Comparison of ENCODE assay signal across 24 mouse cellular contexts in the genomic region with DNA sequence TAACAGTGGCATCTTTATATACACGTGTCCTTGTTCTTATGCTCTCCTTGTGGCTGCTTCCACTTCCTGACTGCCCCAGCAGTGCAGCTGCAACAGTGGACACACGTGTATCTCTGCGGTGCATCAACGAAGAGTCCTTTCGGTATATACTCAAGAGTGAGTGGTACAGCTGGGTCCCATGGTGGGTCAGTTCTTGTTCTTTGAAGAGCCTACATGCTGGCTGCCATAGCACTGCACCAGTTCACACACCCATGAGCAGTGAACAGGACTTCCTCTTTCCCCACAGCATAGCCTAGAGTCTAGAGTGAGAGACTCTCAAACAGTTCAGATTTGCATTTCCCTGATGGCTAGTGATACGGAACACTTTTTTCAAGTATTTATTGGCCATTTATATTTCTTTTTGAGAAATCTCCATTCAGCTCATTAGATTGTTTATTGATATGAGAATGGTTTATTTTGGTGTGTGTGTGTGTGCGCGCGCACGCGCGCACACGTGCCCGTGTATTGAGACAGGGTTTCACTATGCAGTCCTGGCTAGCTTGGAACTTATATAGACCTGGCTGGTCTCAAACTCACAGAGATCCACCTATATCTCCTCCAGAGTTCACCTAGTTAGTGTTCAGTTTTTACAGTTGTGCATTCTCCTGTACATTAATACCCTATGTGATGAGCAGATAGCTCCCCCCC. TPM values are rescaled to one million over a fixed set of nuclear protein-coding genes. Genes with fewer than 3 reads are reported as not detected.
A peak's percentile ranks its signal among the peaks of the same experiment; 100 is the strongest.
DNase-seq lines count a peak whose midpoint lies in the region; ATAC-seq lines count a peak whose summit lies in the region.
"Had no signal": no experiment of that assay in that cellular context is flagged by ENCODE, and none has a peak within 500 bp of the region (broad histone marks: within the 10 kb centered on the region; RNA-seq: fewer than 3 reads in every experiment).

No protein-coding gene starts in this region.

- 88% methylated on average over 14 of the region's 14 CpGs for WGBS in heart, embryonic 11.5 days (ENCODE audit: insufficient replicate concordance)
- 80% methylated on average over 14 of the region's 14 CpGs for WGBS in macrophage (ENCODE audit: missing documents)

- no peak overlapping the region for H3K4me2 ChIP-seq in heart, embryonic 11.5 days
- H3K4me2 ChIP-seq: forebrain, embryonic 12.5 days; liver, embryonic 13.5 days; neural tube, embryonic 13.5 days; stomach, embryonic 15.5 days had no signal

- intact Hi-C loops in heart, postnatal 14 days (cut with DNase I): no loop called here

- H3K9ac ChIP-seq in heart, embryonic 11.5 days (ENCODE audit: low read depth, low read length): no peak overlapping the region
- H3K9ac ChIP-seq: forebrain, embryonic 12.5 days; liver, embryonic 13.5 days; neural tube, embryonic 13.5 days; stomach, embryonic 15.5 days had no signal

- peak overlapping the region; percentile 87 for H3K27ac ChIP-seq in heart, embryonic 11.5 days (ENCODE audit: low read depth, low read length)
- peak overlapping the region; percentile 33 for H3K27ac ChIP-seq in macrophage
- H3K27ac ChIP-seq: forebrain, embryonic 12.5 days; kidney, postnatal 0 days; liver, embryonic 13.5 days; midbrain, embryonic 10.5 days; neural tube, embryonic 13.5 days; stomach, embryonic 15.5 days had no signal

- no peaks in the 10 kb centered on the region for H3K9me3 ChIP-seq in heart, embryonic 11.5 days (replicated peaks; ENCODE audit: control insufficient read depth, low read length)
- H3K9me3 ChIP-seq: forebrain, embryonic 12.5 days; G1E; liver, embryonic 13.5 days; midbrain, embryonic 10.5 days; neural tube, embryonic 13.5 days; stomach, embryonic 15.5 days had no signal

- H3K36me3 ChIP-seq in heart, embryonic 11.5 days (ENCODE audit: control insufficient read depth, insufficient read depth, low read length): no peaks in the 10 kb centered on the region
- H3K36me3 ChIP-seq in macrophage (ENCODE audit: inconsistent target): no peaks in the 10 kb centered on the region
- H3K36me3 ChIP-seq: forebrain, embryonic 12.5 days; G1E; liver, embryonic 13.5 days; midbrain, embryonic 10.5 days; neural tube, embryonic 13.5 days; stomach, embryonic 15.5 days had no signal

- no peak overlapping the region for H3K4me3 ChIP-seq in heart, embryonic 11.5 days (ENCODE audit: low read depth, low read length)
- no peak overlapping the region for H3K4me3 ChIP-seq in macrophage (ENCODE audit: inconsistent target)
- H3K4me3 ChIP-seq: forebrain, embryonic 12.5 days; heart, adult 2 months; liver, embryonic 13.5 days; midbrain, embryonic 10.5 days; neural tube, embryonic 13.5 days; stomach, embryonic 15.5 days had no signal

- ATAC-seq in heart, embryonic 11.5 days (replicated peaks; ENCODE audit: insufficient number of reproducible peaks, low FRiP score, low TSS enrichment): no peak
- ATAC-seq: hindbrain, embryonic 16.5 days had no signal

- H3K4me1 ChIP-seq in heart, embryonic 11.5 days (ENCODE audit: control insufficient read depth, insufficient read depth, low read length): peaks cover 13% of the 10 kb centered on the region
- H3K4me1 ChIP-seq: liver, embryonic 13.5 days; stomach, embryonic 15.5 days had no signal

- no peaks in the 10 kb centered on the region for H3K27me3 ChIP-seq in heart, embryonic 11.5 days (ENCODE audit: control insufficient read depth, insufficient read depth, low read length)
- H3K27me3 ChIP-seq: forebrain, embryonic 12.5 days; liver, embryonic 13.5 days; neural tube, embryonic 13.5 days; stomach, embryonic 15.5 days had no signal

- no peaks in the 10 kb centered on the region for H3K79me2 ChIP-seq in macrophage (ENCODE audit: inconsistent target)

- no peak for DNase-seq in heart, postnatal 14 days
- DNase-seq in spleen, adult 18-20 months: peak; percentile 26 to 36
- DNase-seq in spleen, postnatal 14 days (ENCODE audit: low spot score in 2 of 2): no peak
- DNase-seq in layer of hippocampus, adult 8-10 months (ENCODE audit: low spot score in 2 of 2): no peak
- no peak for DNase-seq in urinary bladder, postnatal 14 days (ENCODE audit: low spot score)
- DNase-seq: cerebellum, adult 11 months; cerebellum, postnatal 14 days; kidney, adult 11 months; liver, embryonic 13.5 days; thymus, adult 2 months had no signal

RNA-seq across cellular contexts. Expression of gene Guca2b, which starts 4.8 kb away (rescaled TPM):
- not detected in 2 replicates for polyA plus RNA-seq in heart, embryonic 11.5 days (2014; fragmentation: Nextera tagmentation; extraction: Ambion mirVana)
- not detected for total RNA-seq in heart, postnatal 14 days (2021)
- not detected for total RNA-seq in macrophage (2018; cell fraction: chromatin; rRNA removed)
- total RNA-seq in macrophage (2018; cell fraction: cytosol; rRNA removed): under 1 TPM in 2 of 26 experiments, not detected in 24; 0.30 to 0.34 TPM
- not detected for total RNA-seq in macrophage (2018; cell fraction: nucleus; rRNA removed)
- polyA plus RNA-seq in macrophage (2018): not detected in 3 replicates
- total RNA-seq in layer of hippocampus, adult 8-10 months (2022): not detected
- total RNA-seq: layer of hippocampus, adult 18-20 months; monocyte, adult 5-6 weeks had no signal
- polyA plus RNA-seq: forebrain, embryonic 12.5 days; G1E; hindbrain, embryonic 16.5 days; limb, embryonic 11.5 days; liver, embryonic 13.5 days; lung, postnatal 0 days; midbrain, embryonic 10.5 days; neural tube, embryonic 13.5 days had no signal

RNA-seq across cellular contexts. Expression of gene Guca2a, which starts 26.0 kb away (rescaled TPM):
- polyA plus RNA-seq in heart, embryonic 11.5 days (2014; fragmentation: Nextera tagmentation; extraction: Ambion mirVana): 0.55 TPM in 1 of 2 replicates, not detected in the other
- total RNA-seq in heart, postnatal 14 days (2021): not detected
- not detected for total RNA-seq in macrophage (2018; cell fraction: chromatin; rRNA removed)
- total RNA-seq in macrophage (2018; cell fraction: cytosol; rRNA removed): not detected
- 1 to 10 TPM in 1 of 26 experiments, not detected in 25; 1.1 TPM for total RNA-seq in macrophage (2018; cell fraction: nucleus; rRNA removed)
- not detected in 3 replicates for polyA plus RNA-seq in macrophage (2018)
- not detected for total RNA-seq in layer of hippocampus, adult 8-10 months (2022)
- total RNA-seq: G1E; heart, adult 2 months; layer of hippocampus, adult 18-20 months; monocyte, adult 5-6 weeks had no signal
- polyA plus RNA-seq: forebrain, embryonic 12.5 days; G1E; hindbrain, embryonic 16.5 days; limb, embryonic 11.5 days; liver, embryonic 13.5 days; midbrain, embryonic 10.5 days; neural tube, embryonic 13.5 days had no signal

Comparison
In these comparisons a context has a peak if more than half of its experiments do, and no peak if none do; other contexts are left out.
1. DNase-seq: peak in spleen, adult 18-20 months (2 of 2); none in heart, postnatal 14 days (0 of 2), spleen, postnatal 14 days (0 of 2), layer of hippocampus, adult 8-10 months (0 of 2) and urinary bladder, postnatal 14 days (single experiment).